Mouse (Mus musculus) brain, embryonic 14.5 days (tissue): Measurements from ENCODE around the gene Cdc34b.

ENCODE experiments used
- CTCF ChIP-seq: fragments of 200-500 bp; IDR thresholded peaks from 2 replicates; pipeline ENCODE4 v1.5.1; 2012; ENCODE audit warnings: inconsistent platforms, mild to moderate bottlenecking, moderate library complexity, borderline replicate concordance; ENCODE audit not compliant: insufficient read depth, insufficient read length; ENCODE audit errors: extremely low read depth
- POLR2A ChIP-seq: fragments of 200-500 bp; IDR thresholded peaks from 2 replicates; pipeline ENCODE4 v1.6.1; 2012; ENCODE audit warnings: mild to moderate bottlenecking, inconsistent platforms, borderline replicate concordance; ENCODE audit not compliant: poor library complexity, insufficient read depth, insufficient read length, severe bottlenecking; ENCODE audit errors: extremely low read depth

- TF ChIP-seq CTCF: no peak
- TF ChIP-seq POLR2A: no peak
Observed at GRCm38 (mm10) chr11:94762775-94763174, 21.2 kb downstream of the Cdc34b start.
